Mouse (Mus musculus): ENCODE results near the gene Olfr510.
"Not testable (repeated sequence)": the region's sequence is repeated elsewhere in the genome, so short reads cannot be mapped to it uniquely, and the experiment has no call there.

The Olfr510 gene

DNA sequence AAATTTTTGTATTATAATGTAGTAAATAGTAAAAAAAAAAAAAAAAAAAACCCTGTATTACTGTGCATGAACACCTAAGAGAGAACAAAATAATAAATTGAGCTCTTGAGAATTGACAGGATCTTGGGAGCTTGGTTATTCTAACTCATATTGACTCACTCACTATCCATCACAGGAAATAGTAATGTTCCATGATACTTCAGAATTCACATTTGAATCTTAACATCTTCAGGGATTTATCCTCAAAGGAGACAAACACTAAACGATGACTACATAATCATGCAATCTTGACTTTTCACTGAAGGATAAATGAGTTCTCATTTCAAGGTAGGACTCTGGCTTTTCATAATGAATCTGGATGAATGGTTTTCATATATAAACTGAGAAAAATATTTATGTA lies at the start of gene Olfr510:
Olfr510 (plus strand) TSS at position 301 of the 400 bp plus-strand sequence.
- DNase-seq (ENCODE audit: low spot score) = no peak

DNA sequence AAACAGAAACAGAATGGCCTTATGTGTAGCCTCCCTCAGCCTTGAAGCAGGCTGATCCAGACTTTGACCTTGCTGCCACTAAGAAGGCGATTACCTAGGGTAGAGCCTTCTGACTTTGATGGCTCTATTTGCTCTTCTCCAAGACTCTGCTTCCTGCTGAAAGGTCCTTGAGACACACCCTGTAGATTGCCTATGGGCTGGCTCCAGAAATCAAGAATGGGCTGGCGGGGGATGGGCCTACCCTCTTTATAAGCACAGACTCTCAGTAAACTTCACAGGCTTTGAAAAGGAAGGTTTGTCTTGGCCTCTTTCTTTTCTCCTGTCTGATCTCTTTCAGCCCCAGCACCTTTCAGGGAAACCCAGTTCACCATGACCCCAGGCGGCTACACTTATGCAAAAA lies 49.4 kb upstream of the Olfr510 start:
- not testable (repeated sequence) for DNase-seq (ENCODE audit: low spot score)

DNA sequence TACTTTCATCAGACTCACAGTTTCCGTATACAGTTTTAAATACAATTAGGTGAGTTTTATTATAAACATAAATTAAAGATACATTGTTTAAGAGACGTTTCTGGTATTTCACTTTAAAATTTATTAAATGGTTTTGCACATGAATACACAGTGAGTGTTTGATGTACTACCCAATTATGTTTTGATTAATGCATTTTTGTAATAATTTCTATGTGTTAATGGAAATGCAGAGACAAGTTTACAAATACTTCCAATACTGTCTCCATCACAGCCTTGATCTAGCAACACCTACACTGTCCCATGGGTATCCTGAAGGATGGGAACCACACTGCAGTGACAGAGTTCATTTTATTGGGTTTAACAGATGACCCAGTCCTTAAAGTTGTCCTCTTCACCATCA lies 44.7 kb upstream of the Olfr510 start, which contains the start of gene Olfr507:
Olfr507 (plus strand) TSS at position 301 of the 400 bp plus-strand sequence.
- DNase-seq (ENCODE audit: low spot score) = no peak

DNA sequence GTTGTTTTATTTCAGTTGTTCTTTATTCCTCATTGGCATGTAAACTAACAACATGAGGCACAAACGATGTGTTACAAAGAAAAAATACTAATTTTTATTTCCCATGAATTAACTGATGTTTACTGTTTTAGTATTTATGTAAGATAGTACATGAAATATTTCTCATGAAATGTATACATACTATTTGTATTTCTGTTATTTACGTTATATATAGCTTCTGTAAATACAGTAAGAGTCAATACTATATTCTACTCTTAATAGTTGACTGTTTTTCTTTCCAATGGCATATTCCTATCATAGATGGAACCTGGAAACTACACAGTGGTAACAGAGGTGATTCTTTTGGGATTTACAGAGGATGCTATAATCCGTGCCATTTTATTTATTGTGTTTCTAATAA lies 36.5 kb upstream of the Olfr510 start, which contains the start of gene Olfr508:
Olfr508 (plus strand) TSS at position 301 of the 400 bp plus-strand sequence.
- DNase-seq (ENCODE audit: low spot score) = no peak

DNA sequence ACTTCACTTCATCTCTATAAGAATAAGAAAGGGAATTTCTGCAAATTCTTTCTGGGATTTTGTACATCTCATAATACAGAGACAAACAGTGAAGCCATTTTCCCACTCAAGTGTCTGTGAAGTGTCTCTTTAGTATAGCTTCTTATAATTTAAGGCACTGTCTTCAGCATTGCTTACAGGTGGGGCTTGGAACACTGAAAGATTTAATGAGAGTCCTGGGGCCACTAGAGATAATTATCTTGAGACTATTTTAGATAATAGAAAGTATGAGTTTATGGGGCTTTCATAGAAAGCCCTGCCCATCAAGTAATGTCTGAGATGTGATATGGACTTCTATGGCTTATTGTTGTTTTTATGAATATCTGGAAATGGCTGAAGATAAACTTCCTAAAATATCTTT lies 14.4 kb upstream of the Olfr510 start, which contains the start of gene Olfr509:
Olfr509 (minus strand) TSS at position 101 of the 400 bp plus-strand sequence.
- no peak for DNase-seq (ENCODE audit: low spot score)

DNA sequence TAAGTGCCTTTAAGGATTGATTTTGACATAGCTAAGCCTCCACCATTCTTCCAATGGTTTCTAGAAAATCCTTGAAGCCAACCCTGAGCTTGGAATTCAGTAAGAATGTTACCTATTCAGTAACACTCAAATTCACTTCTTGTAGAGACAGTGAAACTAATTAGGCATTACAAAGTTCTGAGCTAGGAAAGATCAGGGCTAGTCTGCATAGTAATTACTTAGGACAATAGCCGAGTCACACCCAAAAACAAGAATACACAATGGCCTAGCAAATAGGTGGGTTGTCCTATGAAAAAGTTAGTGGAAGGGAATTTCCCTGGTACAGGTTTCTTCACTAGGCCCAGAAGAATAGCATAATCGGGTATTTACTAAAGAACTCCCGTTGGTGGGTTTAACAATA lies 3.8 kb upstream of the Olfr510 start:
- DNase-seq (ENCODE audit: low spot score) = no peak

DNA sequence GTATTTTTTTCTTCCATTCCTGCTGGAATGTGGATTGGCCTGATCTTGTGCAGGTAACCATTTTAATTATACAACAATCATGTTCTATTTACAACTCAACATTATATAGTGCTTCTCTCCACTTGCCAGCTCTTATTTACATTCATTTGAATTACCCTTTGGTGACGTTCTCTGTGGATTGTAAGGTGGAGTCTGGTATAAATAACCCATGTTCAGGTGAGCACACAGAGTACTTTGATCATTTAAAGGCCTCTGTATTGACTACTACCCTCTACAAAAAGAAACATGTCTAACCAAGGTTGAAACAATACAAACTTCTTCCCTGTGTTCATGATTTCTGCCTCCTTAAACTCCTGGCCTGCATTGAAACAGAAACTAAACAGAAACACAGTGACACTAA lies 4.8 kb downstream of the Olfr510 start:
- DNase-seq (ENCODE audit: low spot score) = no peak

DNA sequence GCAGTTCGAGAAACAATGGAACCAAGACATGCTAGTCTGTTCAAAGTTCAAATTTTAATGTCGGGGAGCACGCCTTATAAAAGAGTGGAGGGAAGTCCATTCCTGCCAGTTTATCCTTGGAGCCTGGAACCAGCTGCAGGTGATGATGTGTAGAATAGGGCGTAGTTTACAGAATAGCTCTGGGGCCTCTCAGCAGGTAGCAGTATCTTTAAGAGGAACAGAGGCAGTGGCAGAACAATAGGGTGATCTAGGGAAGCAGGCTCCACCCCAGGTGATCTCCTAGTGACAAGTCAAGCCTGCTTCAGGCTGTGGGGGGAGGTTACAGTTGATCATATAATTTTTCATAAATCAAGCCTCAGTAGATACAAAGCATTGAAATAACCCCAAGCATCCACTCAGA lies 12.7 kb downstream of the Olfr510 start:
- DNase-seq (ENCODE audit: low spot score) = no peak

DNA sequence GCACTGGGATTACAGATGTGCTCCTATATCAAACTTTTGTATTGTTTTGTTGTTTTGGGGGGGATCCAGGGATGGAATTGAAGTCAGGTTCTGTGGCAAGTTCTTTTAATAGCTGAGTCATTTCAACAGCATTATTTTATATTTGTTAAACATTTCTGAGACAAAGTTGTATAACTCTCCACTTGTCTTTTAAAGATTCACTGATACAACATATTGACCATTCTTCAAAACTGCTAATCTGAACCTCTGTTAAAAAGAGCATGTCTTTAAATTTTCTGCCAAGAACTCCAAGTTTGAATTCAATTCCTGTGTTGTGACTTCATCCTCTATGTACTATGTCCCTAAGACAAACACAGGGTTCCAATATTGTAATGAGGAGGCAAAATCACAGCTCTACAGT lies 46.8 kb downstream of the Olfr510 start, which contains the start of gene Olfr512:
Olfr512 (plus strand) TSS at position 301 of the 400 bp plus-strand sequence.
- no peak for DNase-seq (ENCODE audit: low spot score)
